Mouse (Mus musculus) kidney, postnatal 10 days (tissue): Measurements from ENCODE around the gene Abcg2.
"Not testable (repeated sequence)": the region's sequence is repeated elsewhere in the genome, so short reads cannot be mapped to it uniquely, and the experiment has no call there.

Source experiments
- DNase-seq: peaks from one replicate; pipeline ENCODE4 v3.0.0; 2021; ENCODE audit warnings: mixed read lengths

Gene Abcg2

DNA sequence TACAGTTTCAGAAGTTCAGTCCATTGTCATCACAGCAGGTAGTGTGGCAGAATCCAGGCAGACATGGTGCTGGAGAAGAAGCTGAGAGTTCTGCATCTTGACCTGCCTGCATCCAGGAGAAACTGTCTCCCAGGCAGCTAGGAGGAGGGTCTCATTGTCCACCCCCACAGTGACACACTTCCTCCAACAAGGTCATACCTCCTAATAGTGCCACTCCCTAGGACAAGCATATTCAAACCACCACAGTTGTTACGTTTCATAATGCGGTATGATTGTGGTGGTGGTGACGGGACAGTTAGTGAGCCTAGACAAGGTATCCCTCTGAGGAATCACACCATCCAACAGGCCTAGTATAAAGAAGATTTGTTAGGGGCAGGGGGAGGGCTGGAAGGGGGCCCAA, at the start of gene Abcg2:
Gene Abcg2 (plus strand): TSS at position 301 of the 400 bp plus-strand sequence.
- DNase-seq = not testable (repeated sequence)

DNA sequence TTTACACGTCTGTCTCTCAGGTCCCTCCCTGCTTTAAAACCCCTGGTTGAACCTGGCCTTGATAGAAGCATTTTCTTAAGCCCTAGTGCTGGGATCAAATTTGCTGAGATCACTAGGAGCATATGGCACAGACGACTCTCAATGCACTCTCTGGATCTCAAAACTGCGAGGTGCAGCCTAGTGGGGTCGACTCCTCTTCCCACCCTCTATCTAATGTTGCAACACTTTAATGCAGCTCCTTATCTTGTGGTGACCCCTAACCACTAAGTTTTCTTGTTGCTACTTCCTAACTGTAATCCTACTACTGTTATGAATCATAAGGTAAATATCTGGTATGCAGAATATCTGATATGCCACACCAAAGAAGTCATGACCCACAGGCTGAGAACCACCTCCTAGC, 44.1 kb upstream of the Abcg2 start:
- DNase-seq = not testable (repeated sequence)

GRCm38 (mm10) chr6:58542852-58543251, 41.5 kb upstream of the Abcg2 start:
- peak; percentile 70 for DNase-seq

DNA sequence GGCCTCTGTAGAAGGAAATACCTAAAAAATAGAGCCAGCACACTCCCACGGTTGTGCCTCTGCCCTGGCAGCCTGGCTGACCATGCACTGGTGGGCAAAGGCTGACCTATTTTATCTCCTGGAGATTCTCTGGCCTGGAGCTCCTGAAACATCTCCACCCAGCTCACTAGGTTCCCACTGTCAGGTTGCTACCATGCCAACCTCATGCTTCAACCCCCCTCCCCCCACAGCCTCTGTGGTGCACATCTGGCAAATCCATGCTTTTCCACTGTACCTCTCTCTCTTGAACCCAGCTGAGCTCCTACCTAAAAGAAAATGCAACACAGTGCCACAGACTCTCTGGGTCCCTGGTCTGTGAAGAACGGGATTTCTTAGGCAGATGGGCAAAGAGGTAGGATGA, 39.4 kb upstream of the Abcg2 start:
- not testable (repeated sequence) for DNase-seq

GRCm38 (mm10) chr6:58546050-58546449, 38.3 kb upstream of the Abcg2 start:
- DNase-seq = not testable (repeated sequence)

DNA sequence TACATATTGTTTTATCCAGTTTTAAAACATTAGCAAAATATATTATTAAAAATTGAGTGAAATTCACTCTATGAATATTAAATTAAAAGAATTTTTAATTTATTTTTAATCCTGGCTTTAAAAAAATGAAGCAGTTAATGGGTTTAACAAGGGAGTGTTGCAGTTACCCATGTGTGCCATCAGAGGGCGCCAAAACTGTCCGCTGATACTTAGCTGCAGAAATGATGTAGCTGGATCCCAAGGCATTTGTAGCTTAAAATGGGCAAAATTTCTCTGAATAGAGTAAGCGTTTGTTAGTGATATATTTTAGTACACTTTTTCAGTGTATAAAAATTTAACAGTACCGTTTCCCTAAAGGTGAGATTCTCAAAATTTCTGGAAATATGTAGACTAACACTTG, 37.5 kb upstream of the Abcg2 start:
- peak; percentile 76 for DNase-seq

GRCm38 (mm10) chr6:58553812-58554211, 30.5 kb upstream of the Abcg2 start:
- DNase-seq = not testable (repeated sequence)

- not testable (repeated sequence) for DNase-seq
Observed at GRCm38 (mm10) chr6:58593987-58594844, 9.9 kb downstream of the Abcg2 start.

GRCm38 (mm10) chr6:58595639-58596293, 11.4 kb downstream of the Abcg2 start:
- peak; percentile 7 for DNase-seq

DNA sequence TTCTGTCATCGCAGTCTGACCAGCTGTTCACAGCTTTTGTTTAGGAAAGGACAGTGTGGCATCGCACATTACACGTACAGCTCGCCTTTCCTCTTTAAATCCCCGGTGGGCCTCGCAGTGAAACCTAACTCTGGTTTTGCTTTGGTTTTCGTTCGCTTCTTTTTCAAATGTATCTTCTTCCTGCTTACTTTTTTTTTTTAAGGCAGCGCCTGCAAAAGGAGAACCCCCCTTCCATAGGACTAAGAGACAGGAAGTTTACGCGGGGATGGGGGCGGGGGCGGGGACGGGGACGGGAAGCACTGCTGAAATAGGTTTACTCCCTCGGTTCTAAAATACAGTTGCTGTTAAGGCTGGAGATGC, 12.0 kb downstream of the Abcg2 start:
- DNase-seq = peak; percentile 59

- peak; percentile 57 for DNase-seq
Observed at GRCm38 (mm10) chr6:58602119-58602518, 17.8 kb downstream of the Abcg2 start.

- not testable (repeated sequence) for DNase-seq
Observed at GRCm38 (mm10) chr6:58602991-58603390, 18.7 kb downstream of the Abcg2 start.

DNA sequence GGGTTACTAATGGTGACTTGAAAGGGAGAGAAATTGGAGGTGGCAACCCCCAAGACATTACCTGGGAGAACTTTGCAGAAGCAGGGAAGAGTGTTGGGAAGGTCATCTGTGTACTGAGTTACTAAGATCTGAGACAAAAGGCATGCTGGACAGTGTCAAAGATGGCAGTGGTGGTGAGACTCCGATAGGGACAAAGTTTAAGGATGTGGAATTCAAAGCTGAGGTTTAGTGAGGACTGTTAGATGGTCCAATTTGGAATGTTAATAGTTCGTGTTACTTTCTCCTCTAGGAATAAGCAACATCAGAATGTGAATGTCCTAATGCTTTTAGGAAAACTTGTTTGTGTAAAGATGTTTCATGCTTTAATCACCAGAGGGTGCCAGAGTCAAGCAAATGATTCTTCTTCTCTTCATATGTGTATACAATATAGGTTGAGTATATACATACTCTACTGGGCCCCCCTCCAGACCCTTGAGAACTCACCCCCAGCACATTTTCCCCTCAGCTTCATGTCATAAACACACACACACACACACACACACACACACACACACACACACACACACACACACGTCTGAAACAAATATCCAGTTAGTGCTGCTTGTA, 19.3 kb downstream of the Abcg2 start:
- peak; percentile 22 for DNase-seq

DNA sequence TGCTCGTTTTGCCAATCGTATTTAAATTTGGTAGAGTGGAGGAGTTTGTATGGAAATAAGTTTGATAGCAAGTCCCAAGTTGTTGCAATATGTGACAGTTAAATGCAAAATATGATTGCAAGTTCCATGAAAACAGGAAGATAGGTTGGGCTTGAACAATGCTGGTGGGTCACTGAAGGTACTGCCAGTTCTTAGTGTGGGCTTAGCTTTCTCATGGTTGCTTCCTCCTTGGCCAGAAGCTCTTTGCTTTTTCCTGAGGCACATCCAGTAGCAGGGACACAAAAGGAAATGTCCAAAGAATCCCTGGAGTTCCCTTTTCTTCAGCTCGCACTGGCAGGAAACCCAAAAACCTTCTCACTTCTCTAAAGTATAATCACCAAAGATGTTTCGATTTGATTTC, 22.3 kb downstream of the Abcg2 start:
- DNase-seq = peak; percentile 9

DNA sequence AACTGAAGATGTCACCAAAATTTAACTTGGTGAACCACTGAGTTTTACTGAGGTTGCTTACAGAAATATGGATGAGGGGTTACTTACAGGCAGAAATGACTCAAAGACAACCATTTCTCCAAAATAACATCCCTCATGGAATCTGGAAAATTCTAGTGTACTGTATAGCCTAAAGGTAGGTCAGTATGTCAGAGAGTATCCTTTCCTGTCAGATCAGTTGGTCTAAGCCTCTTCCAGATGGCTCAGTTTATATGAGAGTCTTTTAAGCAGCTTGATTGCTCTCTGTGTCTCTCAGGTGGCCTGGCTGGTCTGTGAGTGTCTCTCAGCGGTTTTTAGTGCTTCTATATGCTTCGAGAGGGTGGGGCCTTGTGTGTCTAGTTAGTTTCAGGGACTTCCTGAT, 24.1 kb downstream of the Abcg2 start:
- no peak for DNase-seq

DNA sequence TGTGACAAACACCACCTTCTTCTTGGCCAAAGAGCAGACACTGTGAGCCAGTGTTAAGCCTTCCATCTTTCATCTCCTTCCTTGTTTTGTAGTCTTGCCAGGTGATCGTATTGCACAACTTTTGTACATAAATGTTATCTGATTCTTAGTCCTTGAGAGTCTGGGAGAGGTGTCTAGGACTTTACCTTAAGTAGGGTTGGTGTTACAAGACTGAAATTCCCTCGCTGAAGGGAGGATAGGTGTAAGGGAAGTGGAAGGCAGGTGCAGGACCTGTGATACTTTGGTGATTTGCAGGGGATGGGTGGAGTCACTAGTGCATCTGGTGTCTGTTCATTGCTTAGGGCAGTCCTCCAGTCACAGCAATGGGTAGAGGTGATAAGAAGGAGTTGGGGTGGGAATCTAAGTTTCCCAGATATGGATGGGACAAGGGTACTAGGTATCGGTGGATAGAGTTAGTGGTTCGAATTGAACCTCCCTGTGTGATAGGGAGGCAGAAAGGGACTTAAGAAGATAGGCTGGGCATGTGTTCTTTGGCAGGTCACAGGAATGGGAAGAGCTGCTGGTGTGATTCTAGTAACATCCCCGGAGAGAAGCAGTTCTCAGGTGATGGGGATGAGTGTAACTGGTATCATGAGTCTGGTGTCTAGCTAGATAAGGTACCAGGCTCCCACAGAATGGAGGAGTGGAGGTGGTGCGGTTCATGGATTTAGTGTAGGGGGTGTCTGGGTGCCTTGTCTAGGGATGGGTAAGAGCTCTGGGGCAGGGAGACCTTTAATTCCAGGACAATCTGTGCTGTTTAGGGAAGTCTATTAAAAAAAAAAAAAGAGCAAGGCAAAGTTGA, 25.8 kb downstream of the Abcg2 start:
- DNase-seq = no peak

DNA sequence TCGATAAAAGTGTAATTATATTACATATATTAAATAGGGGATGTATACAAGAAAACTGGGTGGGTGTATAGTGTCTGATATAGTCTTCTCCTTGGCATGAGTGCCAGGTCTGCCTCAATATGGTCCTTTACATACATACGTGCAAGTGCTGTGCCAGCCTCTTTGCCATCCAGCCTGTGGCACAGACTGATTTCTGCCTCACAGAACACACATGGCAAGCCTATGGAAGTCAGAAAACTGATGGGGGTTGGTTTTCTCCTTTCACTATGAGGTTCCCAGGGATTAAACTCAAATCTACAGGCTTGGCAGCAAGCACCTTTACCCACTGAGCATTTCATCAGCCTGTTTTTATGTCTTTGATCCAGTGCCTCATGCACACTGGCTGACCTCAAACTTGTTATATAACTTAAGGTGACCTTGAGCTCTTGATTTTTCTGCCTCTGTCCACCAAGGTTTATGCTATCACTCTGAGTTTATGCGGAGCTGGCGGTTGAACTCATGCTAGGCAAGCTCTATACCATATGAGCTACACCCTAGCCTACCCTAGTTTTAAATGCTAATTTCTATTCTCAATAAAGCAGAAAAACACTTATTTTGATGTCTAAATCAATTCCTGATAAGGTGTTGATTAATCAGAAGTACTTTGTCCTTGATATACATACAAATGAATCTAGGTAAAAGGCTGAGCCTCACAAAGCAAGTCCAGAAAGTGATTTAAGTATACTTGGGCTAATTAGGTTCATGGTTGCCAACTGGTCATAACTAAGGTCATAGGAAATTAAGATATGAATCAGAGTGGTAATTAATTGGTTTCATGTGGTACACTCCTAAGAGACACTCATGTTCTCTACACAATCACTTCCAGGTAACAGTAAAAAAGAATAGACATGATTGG, 26.7 kb downstream of the Abcg2 start:
- DNase-seq = no peak

- DNase-seq = no peak
Observed at GRCm38 (mm10) chr6:58624126-58624525, 39.8 kb downstream of the Abcg2 start.

- DNase-seq = no peak
Observed at GRCm38 (mm10) chr6:58629238-58629637, 44.9 kb downstream of the Abcg2 start.

DNA sequence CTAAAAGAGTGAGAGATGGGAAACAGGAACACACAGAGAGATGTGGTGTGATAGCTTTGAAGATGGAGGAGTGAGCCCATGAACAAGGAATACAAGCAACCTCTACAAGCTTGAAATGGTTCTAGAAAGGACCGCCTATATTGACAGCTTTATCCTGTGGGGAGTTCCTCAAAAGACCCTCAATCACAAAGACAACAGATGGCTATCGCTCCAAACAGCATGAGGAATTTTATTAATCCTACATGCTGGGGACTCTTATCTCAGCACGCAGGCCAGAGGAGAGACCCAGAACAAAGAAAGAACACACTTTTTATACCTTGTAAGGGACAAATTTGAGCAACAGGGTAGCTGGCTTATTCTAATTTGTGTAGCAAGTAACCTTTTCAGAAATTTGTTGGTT, 48.1 kb downstream of the Abcg2 start:
- DNase-seq = no peak

DNA sequence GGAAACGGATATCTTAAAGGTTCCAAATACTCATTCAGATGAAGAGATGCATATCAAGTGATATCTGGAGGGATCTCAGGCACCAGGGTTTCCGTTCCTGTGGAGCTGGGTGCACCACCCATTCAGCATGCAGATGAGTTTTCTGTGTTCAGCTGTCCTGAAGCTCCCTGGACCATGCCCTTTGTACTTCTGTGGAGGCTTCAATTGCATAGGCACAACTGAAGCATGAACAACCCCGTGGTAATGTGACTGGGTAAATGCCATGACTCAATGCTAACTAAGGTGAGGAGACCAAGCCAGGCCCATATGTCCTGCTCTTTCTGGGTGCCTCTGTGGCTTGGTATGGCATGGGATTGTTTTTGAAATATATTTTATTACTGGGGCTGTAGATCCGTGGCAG, 49.4 kb downstream of the Abcg2 start:
- DNase-seq = peak; percentile 43

GRCm38 (mm10) chr6:58638566-58638965, 54.2 kb downstream of the Abcg2 start:
- peak; percentile 33 for DNase-seq
